ENCODE assay signal across 13 mouse cellular contexts in the genomic region with DNA sequence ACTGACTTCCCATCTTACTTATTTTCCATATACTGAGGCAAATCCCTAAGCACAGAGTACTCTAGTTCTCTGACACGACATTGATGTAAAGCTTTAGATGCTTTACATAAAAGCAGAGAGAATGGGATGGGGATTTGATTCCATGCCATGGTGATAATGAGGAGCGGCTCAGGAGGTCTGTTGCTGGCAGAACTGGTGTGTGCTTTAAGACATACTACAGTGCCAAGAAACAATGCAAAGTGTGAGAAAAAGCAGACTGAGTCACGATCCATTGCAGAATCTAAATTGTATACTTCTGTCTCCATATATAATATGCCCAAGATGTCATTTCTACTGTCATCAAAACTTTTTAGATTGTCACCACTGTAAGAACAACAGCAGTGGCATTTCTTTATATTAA.
"Had no signal": no experiment of that assay in that cellular context is flagged by ENCODE, and none has a peak within 500 bp of the region (broad histone marks: within the 10 kb centered on the region; RNA-seq: fewer than 3 reads in every experiment).

No protein-coding gene starts in this region.

- H3K4me3 ChIP-seq: left cerebral cortex, adult 2 months; limb, embryonic 10.5 days; liver, embryonic 15.5 days; midbrain, embryonic 13.5 days had no signal

- ATAC-seq: lung, postnatal 0 days; midbrain, embryonic 13.5 days had no signal

- H3K27me3 ChIP-seq: liver, embryonic 15.5 days; midbrain, embryonic 13.5 days had no signal

- H3K27ac ChIP-seq: kidney, postnatal 0 days; left cerebral cortex, adult 2 months; limb, embryonic 10.5 days; liver, embryonic 15.5 days; midbrain, embryonic 13.5 days had no signal

- H3K36me3 ChIP-seq: limb, embryonic 10.5 days; liver, embryonic 15.5 days; midbrain, embryonic 13.5 days had no signal

- H3K9me3 ChIP-seq: limb, embryonic 10.5 days; liver, embryonic 15.5 days; midbrain, embryonic 13.5 days had no signal

- DNase-seq: lung, adult 2 months; lung, postnatal 36 days; right cerebral cortex, postnatal 4 days; spleen, adult 18-20 months; thymus, adult 2 months; thymus, postnatal 25 days had no signal

- H3K9ac ChIP-seq: liver, embryonic 15.5 days; midbrain, embryonic 13.5 days had no signal

- H3K4me1 ChIP-seq: limb, embryonic 10.5 days; liver, embryonic 15.5 days; midbrain, embryonic 13.5 days had no signal

- H3K4me2 ChIP-seq: liver, embryonic 11.5 days; liver, embryonic 15.5 days; midbrain, embryonic 13.5 days had no signal
